ENCODE assay signal across 25 mouse cellular contexts in genomic region chr13:82883368-82883767, GRCm38 (mm10).
"Had no signal": no experiment of that assay in that cellular context is flagged by ENCODE, and none has a peak within 500 bp of the region (broad histone marks: within the 10 kb centered on the region; RNA-seq: fewer than 3 reads in every experiment).

No protein-coding gene starts in this region.

- H3K4me2 ChIP-seq: heart, embryonic 12.5 days; hindbrain, embryonic 12.5 days; hindbrain, embryonic 14.5 days; intestine, embryonic 15.5 days; limb, embryonic 12.5 days; liver, embryonic 11.5 days had no signal

- ATAC-seq: hindbrain, embryonic 16.5 days; inflammation-experienced regulatory T-cells, adult 6 months; intestine, embryonic 15.5 days; intestine, postnatal 0 days had no signal

- H3K27me3 ChIP-seq: heart, embryonic 12.5 days; hindbrain, embryonic 12.5 days; intestine, embryonic 15.5 days; limb, embryonic 12.5 days had no signal

- H3K4me1 ChIP-seq: heart, embryonic 10.5 days; heart, embryonic 12.5 days; hindbrain, embryonic 10.5 days; hindbrain, embryonic 12.5 days; intestine, embryonic 15.5 days; limb, embryonic 10.5 days; limb, embryonic 12.5 days had no signal

- H3K36me3 ChIP-seq: heart, embryonic 10.5 days; heart, embryonic 12.5 days; hindbrain, embryonic 10.5 days; hindbrain, embryonic 12.5 days; intestine, embryonic 15.5 days; limb, embryonic 10.5 days; limb, embryonic 12.5 days had no signal

- DNase-seq: gastrocnemius, postnatal 14 days; gastrocnemius, postnatal 36 days; heart, adult 18-20 months; heart, postnatal 10 days; heart, postnatal 4 days; kidney, adult 18-20 months; kidney, adult 8-10 months; kidney, postnatal 10 days; kidney, postnatal 25 days; kidney, postnatal 4 days; liver had no signal

- H3K9ac ChIP-seq: heart, embryonic 12.5 days; hindbrain, embryonic 12.5 days; hindbrain, embryonic 14.5 days; intestine, embryonic 15.5 days; limb, embryonic 12.5 days had no signal

- H3K27ac ChIP-seq: heart, embryonic 10.5 days; hindbrain, embryonic 10.5 days; hindbrain, embryonic 12.5 days; hindbrain, embryonic 14.5 days; intestine, embryonic 15.5 days; layer of hippocampus, adult 2 months; left cerebral cortex, adult 2 months; limb, embryonic 10.5 days; limb, embryonic 12.5 days had no signal

- H3K9me3 ChIP-seq: heart, embryonic 10.5 days; heart, embryonic 12.5 days; hindbrain, embryonic 10.5 days; hindbrain, embryonic 12.5 days; intestine, embryonic 15.5 days; limb, embryonic 10.5 days; limb, embryonic 12.5 days had no signal

- H3K4me3 ChIP-seq: heart, embryonic 10.5 days; heart, embryonic 12.5 days; hindbrain, embryonic 10.5 days; hindbrain, embryonic 12.5 days; intestine, embryonic 15.5 days; layer of hippocampus, adult 2 months; left cerebral cortex, adult 2 months; limb, embryonic 10.5 days; limb, embryonic 12.5 days had no signal
